Mouse (Mus musculus): ENCODE measurements at regions not wholly inside any gene's neighbourhood (a gene's known extent, or its start where the extent isn't known, plus 50 kb on each side); places are given as distances from the start of the nearest gene placed in this dataset.
"Not testable (repeated sequence)": the region's sequence is repeated elsewhere in the genome, so short reads cannot be mapped to it uniquely, and the experiment has no call there.

GRCm38 (mm10) chr5:149857019-149857418 is 161.5 kb upstream of the Rxfp2 start:
- H3K27ac ChIP-seq: no peak overlapping the region
- peaks cover 9% of the 10 kb centered on the region for H3K4me1 ChIP-seq
- no peak overlapping the region for H3K4me3 ChIP-seq
- no peaks in the 10 kb centered on the region for H3K36me3 ChIP-seq
- H3K9me3 ChIP-seq (replicated peaks): no peaks in the 10 kb centered on the region
- no peak for DNase-seq (ENCODE audit: low spot score)
- WGBS: 77% methylated on average over 1 of the region's 1 CpGs
- peaks cover 14% of the 10 kb centered on the region for H3K27me3 ChIP-seq (ENCODE audit: low read depth, poor library complexity, severe bottlenecking)

- Histone ChIP-seq H3K4me1 (peaks cover 3% of the 10 kb centered on the region; the same call in 1 of the 2 replicates), H3K36me3 (no peaks in the 10 kb centered on the region), H3K27me3 (ENCODE audit: low read depth, poor library complexity, severe bottlenecking) (no peaks in the 10 kb centered on the region), H3K4me3 (no peak overlapping the region), H3K9me3 (replicated peaks) (no peaks in the 10 kb centered on the region), H3K27ac (no peak overlapping the region)
- 47% methylated on average over 4 of the region's 4 CpGs for WGBS
- peak; percentile 75 for DNase-seq (ENCODE audit: low spot score)
Observed at GRCm38 (mm10) chr5:149861489-149861962, 156.9 kb upstream of the Rxfp2 start.

GRCm38 (mm10) chr5:149867926-149868325 is 150.5 kb upstream of the Rxfp2 start:
- WGBS: 74% methylated on average over 7 of the region's 7 CpGs
- no peak overlapping the region for H3K4me3 ChIP-seq
- H3K27me3 ChIP-seq (ENCODE audit: low read depth, poor library complexity, severe bottlenecking): no peaks in the 10 kb centered on the region
- H3K27ac ChIP-seq: no peak overlapping the region
- H3K9me3 ChIP-seq (replicated peaks): no peaks in the 10 kb centered on the region
- H3K36me3 ChIP-seq: no peaks in the 10 kb centered on the region
- H3K4me1 ChIP-seq: peaks cover 7% of the 10 kb centered on the region; the same call in 1 of the 2 replicates
- no peak for DNase-seq (ENCODE audit: low spot score)

DNA sequence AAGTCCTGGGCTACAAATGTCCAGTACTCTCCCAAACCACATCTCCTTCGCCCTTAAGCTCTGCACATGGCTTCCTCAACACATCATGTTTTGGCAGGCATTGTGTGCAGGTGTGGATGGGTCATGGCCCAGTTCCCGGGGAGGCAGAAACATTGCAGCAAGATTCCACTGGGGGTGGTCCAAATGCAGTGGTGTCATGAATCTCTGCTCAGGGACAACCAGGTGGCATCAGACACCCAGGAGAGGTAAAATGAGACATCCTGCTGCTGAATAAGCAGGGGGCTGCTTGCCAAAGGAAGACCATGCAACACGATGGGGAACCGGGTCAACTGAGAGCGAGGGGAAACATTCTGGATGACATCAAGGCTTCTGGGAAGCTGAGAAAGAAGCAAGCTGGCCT is 149.0 kb upstream of the Rxfp2 start:
- Histone ChIP-seq H3K27ac (no peak overlapping the region), H3K36me3 (no peaks in the 10 kb centered on the region), H3K27me3 (ENCODE audit: low read depth, poor library complexity, severe bottlenecking) (no peaks in the 10 kb centered on the region), H3K4me1 (peaks cover 7% of the 10 kb centered on the region; the same call in 1 of the 2 replicates), H3K9me3 (replicated peaks) (no peaks in the 10 kb centered on the region), H3K4me3 (no peak overlapping the region)
- no peak for DNase-seq (ENCODE audit: low spot score)
- 88% methylated on average over 5 of the region's 5 CpGs for WGBS

- Histone ChIP-seq H3K4me3 (no peak overlapping the region), H3K27me3 (ENCODE audit: low read depth, poor library complexity, severe bottlenecking) (no peaks in the 10 kb centered on the region), H3K36me3 (no peaks in the 10 kb centered on the region), H3K4me1 (peaks cover 7% of the 10 kb centered on the region; the same call in 1 of the 2 replicates), H3K9me3 (replicated peaks) (no peaks in the 10 kb centered on the region), H3K27ac (no peak overlapping the region)
- no peak for DNase-seq (ENCODE audit: low spot score)
- 83% methylated on average over 2 of the region's 2 CpGs for WGBS
Observed at GRCm38 (mm10) chr5:149870596-149870995, 147.9 kb upstream of the Rxfp2 start.

- Histone ChIP-seq H3K27me3 (ENCODE audit: low read depth, poor library complexity, severe bottlenecking) (no peaks in the 10 kb centered on the region), H3K27ac (no peak overlapping the region), H3K36me3 (no peaks in the 10 kb centered on the region), H3K4me3 (no peak overlapping the region), H3K9me3 (replicated peaks) (no peaks in the 10 kb centered on the region), H3K4me1 (peaks cover 7% of the 10 kb centered on the region; the same call in 1 of the 2 replicates)
- no peak for DNase-seq (ENCODE audit: low spot score)
- WGBS: 38% methylated on average over 2 of the region's 2 CpGs
Observed at GRCm38 (mm10) chr5:149871521-149871920, 147.0 kb upstream of the Rxfp2 start.

DNA sequence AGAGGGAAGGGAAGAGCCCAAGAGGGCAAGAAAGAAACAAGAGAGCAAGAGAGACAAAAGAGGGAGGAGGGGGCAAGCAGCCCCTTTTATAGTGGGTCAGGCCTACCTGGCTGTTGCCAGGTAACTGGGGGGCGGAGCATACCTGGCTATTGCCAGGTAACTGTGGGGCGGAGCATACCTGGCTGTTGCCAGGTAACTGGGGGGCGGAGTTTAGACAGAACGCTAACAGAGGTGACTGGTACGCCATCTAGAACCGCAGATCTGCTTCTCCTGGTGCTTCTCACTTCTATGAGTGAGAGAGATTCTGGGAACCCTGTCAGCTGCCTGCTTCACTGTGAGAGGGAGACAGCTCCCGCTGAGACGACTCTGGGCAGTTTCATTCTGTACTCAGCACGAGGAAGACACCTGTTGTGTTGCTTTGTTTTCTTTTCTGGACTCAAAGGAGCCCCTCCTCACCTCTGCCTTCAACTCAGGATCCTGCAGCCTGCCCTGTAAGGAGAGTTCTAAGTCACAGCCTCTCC is 144.9 kb upstream of the Rxfp2 start:
- H3K27me3 ChIP-seq (ENCODE audit: low read depth, poor library complexity, severe bottlenecking): no peaks in the 10 kb centered on the region
- WGBS: 37% methylated on average over 9 of the region's 9 CpGs
- no peaks in the 10 kb centered on the region for H3K9me3 ChIP-seq (replicated peaks)
- no peaks in the 10 kb centered on the region for H3K36me3 ChIP-seq
- DNase-seq (ENCODE audit: low spot score): no peak
- H3K27ac ChIP-seq: no peak overlapping the region
- no peak overlapping the region for H3K4me3 ChIP-seq
- H3K4me1 ChIP-seq: peaks cover 10% of the 10 kb centered on the region

DNA sequence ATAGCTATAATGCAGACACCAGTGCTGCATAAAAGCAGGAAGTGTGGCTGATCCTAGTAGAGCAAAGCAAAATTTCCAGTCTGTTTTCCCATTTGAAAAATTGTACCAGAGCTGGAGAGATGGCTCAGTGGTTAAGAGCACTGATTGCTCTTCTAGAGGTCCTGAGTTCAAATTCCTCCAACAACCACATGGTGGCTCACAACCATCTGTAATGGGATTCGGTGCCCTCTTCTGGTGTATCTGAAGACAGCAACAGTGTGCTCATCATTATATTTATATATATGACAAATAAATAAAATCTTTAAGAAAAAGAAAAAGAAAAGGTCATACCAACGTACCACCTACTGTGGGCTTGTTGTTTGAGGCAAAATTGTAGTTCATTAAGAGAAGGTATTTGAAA is 144.1 kb upstream of the Rxfp2 start:
- H3K4me3 ChIP-seq: no peak overlapping the region
- H3K9me3 ChIP-seq (replicated peaks): no peaks in the 10 kb centered on the region
- no peak for DNase-seq (ENCODE audit: low spot score)
- 85% methylated on average over 2 of the region's 2 CpGs for WGBS
- H3K36me3 ChIP-seq: no peaks in the 10 kb centered on the region
- H3K27ac ChIP-seq: no peak overlapping the region
- no peaks in the 10 kb centered on the region for H3K27me3 ChIP-seq (ENCODE audit: low read depth, poor library complexity, severe bottlenecking)
- peaks cover 14% of the 10 kb centered on the region for H3K4me1 ChIP-seq

DNA sequence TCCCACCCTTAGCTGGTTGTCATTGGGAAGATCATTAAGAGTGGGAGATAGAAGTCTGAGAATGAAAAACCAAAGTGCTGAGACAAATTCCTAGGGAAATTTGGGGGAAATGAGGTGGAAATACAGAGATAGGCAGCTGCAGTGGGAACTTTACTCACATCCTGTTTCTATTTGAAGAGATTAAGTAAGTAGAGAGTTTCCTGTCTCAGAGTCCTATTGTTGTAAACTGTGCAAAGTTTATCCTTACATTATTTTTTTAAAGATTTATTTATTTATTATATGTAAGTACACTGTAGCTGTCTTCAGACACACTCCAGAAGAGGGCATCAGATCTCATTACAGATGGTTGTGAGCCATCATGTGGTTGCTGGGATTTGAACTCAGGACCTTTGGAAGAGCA is 126.0 kb upstream of the Rxfp2 start:
- DNase-seq (ENCODE audit: low spot score); H3K36me3 ChIP-seq; H3K27ac ChIP-seq; H3K4me3 ChIP-seq; H3K27me3 ChIP-seq (ENCODE audit: low read depth, poor library complexity, severe bottlenecking); H3K9me3 ChIP-seq (replicated peaks); H3K4me1 ChIP-seq: not testable (repeated sequence)

- no peak overlapping the region for H3K4me3 ChIP-seq
Observed at GRCm38 (mm10) chr5:149906927-149907326, 111.5 kb upstream of the Rxfp2 start.

GRCm38 (mm10) chr5:149908376-149909078 is 109.9 kb upstream of the Rxfp2 start:
- no peaks in the 10 kb centered on the region for H3K36me3 ChIP-seq
- no peaks in the 10 kb centered on the region for H3K9me3 ChIP-seq (replicated peaks)
- WGBS: 83% methylated on average over 4 of the region's 4 CpGs
- H3K27ac ChIP-seq: 0 out of 2 replicates have a peak overlapping the region, but pooled peaks have one; percentile 31
- H3K27me3 ChIP-seq (ENCODE audit: low read depth, poor library complexity, severe bottlenecking): no peaks in the 10 kb centered on the region
- no peak for DNase-seq (ENCODE audit: low spot score)
- H3K4me3 ChIP-seq: no peak overlapping the region
- H3K4me1 ChIP-seq: peaks cover 23% of the 10 kb centered on the region

More at GRCm38 (mm10) chr5:149906927-149907326, 111.5 kb upstream of the Rxfp2 start:
- WGBS: 60% methylated on average over 3 of the region's 3 CpGs
- H3K27ac ChIP-seq: no peak overlapping the region
- DNase-seq (ENCODE audit: low spot score): no peak
- no peaks in the 10 kb centered on the region for H3K27me3 ChIP-seq (ENCODE audit: low read depth, poor library complexity, severe bottlenecking)
- H3K4me1 ChIP-seq: peaks cover 23% of the 10 kb centered on the region
- H3K9me3 ChIP-seq (replicated peaks): no peaks in the 10 kb centered on the region
- no peaks in the 10 kb centered on the region for H3K36me3 ChIP-seq

- 43% methylated on average over 13 of the region's 13 CpGs for WGBS
- Histone ChIP-seq H3K27me3 (ENCODE audit: low read depth, poor library complexity, severe bottlenecking) (no peaks in the 10 kb centered on the region), H3K4me1 (peaks cover 23% of the 10 kb centered on the region), H3K36me3 (no peaks in the 10 kb centered on the region), H3K4me3 (no peak overlapping the region), H3K9me3 (replicated peaks) (no peaks in the 10 kb centered on the region), H3K27ac (peak overlapping the region; percentile 31; the same call in 1 of the 2 replicates)
- peak; percentile 43 for DNase-seq (ENCODE audit: low spot score)
Observed at GRCm38 (mm10) chr5:149909108-149909739, 109.3 kb upstream of the Rxfp2 start.

DNA sequence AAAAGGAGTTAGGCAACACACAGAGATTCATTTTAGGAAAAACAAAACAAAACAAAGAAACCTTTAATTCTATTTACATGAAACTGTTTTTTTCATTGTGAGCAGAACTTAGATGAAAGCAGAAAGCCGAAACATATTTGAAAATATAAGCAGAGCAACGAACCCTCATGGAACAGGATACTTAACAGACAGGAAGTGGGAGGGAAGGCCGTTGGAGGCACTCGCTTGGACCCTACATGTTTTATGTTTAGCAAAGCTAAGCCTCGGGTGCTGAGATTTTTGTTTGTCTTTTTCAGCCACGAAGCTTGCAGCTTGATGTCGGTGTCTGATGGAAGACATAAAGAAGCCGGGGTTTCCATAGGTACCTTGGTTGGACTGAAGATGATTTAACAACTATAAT is 108.5 kb upstream of the Rxfp2 start:
- Histone ChIP-seq H3K27me3 (ENCODE audit: low read depth, poor library complexity, severe bottlenecking) (no peaks in the 10 kb centered on the region), H3K36me3 (no peaks in the 10 kb centered on the region), H3K9me3 (replicated peaks) (no peaks in the 10 kb centered on the region), H3K4me3 (no peak overlapping the region), H3K27ac (0 out of 2 replicates have a peak overlapping the region, but pooled peaks have one; percentile 0), H3K4me1 (peaks cover 23% of the 10 kb centered on the region)
- 61% methylated on average over 8 of the region's 8 CpGs for WGBS
- no peak for DNase-seq (ENCODE audit: low spot score)
